Mouse (Mus musculus): ENCODE measurements around the gene Vps53.
"Not testable (repeated sequence)": the region's sequence is repeated elsewhere in the genome, so short reads cannot be mapped to it uniquely, and the experiment has no call there.

Gene Vps53

DNA sequence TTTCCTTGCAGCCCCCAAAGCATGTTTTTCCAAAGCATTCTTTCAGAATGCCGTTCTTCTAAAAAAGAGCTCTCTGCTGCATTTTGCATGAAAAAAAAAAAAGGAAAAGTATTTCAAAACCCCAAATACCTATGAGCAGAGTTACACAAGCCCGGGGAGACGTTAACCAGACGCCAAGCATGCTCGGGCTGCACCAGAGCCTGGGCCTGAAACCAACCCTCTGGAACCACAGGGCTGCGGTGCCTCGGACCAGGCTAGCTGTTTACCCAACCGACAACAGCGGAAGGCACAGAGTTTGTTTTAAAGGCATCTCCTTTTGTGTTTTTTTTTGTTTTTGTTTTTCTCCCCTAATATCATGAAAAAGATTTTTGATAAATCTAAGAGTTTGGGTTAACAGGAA is 158.5 kb downstream of the Vps53 start:
- no peak for DNase-seq (ENCODE audit: extremely low spot score, low spot score)

DNA sequence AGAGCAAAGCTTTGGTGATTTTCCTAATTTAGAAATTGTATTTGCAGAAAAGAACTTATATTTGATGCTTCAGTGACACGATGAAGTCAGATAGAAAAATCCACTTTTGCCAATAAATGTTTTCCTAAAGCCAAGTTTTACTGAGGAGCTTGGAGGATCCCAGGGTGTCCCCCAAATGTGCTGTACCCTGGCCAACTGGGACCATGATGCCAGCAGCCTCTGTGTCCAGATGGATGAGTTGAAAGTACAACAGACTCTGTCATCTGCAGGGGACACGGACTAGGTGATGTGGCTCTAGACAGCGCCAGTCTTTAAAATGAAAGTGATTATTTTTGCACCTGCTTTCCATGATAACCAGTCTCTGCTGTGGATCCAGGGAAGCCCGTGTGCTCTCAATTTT is 159.6 kb downstream of the Vps53 start:
- no peak for DNase-seq (ENCODE audit: extremely low spot score, low spot score)

DNA sequence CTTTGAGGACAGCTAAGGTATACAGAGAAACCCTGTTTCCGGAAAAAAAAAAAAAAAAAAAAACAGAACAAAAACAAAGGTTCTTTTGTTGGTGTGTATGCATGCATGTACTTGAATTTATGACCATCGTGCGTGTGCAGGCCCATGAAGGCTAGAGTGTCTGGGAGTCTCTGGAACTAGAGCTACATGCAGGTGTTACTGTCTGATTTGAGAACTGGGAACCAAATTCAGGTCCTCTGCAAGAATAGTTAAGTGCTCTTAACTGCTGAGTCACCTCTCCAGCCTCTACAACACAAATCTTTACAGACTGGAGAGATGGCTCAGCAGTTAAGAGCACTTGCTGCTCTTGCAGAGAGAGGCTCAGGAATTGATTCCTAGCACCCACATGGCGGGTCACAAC is 163.6 kb downstream of the Vps53 start:
- no peak for DNase-seq (ENCODE audit: extremely low spot score, low spot score)

DNA sequence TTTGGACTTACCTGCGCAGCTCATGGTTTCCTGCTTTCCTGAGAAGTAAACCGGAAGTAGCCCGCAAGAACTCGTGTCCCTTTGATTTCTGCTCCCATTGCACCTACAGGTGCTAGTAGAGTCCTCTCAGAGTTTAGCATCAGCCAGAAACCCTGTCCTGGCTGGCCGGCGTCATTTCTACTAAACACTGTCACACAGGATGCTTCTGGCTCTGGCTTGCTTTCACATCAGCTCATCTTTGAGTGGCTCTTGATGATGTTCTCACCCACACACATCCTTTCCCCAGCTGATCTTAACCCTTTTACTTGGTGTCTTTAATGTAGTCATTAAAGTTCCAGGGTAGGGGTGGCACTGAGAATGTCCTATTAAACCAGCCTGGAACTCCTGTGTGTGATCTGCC is 164.2 kb downstream of the Vps53 start:
- no peak for DNase-seq (ENCODE audit: extremely low spot score, low spot score)

DNA sequence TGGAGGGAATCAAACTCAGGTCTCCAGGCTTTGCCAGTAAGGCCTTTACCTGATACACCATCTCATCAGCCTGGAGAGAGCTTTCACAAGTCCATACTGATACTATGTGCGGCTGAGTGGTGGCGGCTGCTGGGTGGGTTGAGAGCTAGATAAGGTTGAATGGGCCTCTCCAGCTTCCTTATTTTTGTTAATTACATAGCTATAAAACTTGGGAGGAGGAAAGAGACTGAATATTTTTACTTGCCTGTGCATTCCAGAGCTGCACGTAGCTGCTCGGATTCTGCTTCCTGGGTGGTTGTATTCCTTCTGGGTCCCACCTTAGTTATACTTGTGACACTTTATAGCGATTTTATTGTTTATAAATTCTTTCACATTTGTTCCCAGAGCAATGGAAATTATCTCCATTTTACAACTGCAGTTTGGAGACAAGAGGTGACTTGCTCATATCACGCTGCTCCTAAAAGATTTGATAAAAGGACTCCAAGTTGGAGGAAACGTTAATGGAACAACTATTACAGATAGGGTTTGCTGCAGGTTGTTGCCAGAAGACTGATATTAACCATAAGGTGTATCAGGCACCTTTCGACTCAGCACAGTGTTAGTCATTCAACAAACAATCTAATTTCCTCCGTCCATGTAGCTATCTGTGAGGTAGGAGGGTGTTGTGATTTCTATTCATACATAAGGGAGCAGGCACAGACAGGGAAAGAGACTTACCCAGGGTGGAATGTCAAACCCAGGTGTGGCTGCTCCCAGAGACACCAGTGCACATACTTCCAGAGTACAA is 168.4 kb downstream of the Vps53 start:
- no peak for DNase-seq (ENCODE audit: extremely low spot score, low spot score)

DNA sequence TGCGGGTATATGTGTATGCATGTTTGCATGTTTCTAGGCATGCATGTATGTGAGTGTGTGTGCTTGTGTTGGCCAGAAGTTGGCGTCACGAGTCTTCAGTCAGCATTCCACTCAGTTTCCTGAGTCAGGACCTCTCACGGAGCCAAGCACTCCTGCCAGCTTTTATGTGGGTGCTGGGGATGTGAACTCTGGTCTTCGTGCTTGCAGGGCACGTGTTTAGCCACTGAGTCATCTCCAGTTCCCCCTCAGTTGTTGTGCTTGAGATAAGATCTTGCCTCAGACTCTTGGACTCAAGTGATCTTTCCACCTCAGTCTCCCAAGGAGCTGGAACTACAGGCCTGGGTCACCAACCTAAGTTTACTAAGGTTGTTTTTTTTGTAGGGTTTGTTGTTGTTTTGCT is 170.3 kb downstream of the Vps53 start:
- DNase-seq (ENCODE audit: extremely low spot score, low spot score): no peak

DNA sequence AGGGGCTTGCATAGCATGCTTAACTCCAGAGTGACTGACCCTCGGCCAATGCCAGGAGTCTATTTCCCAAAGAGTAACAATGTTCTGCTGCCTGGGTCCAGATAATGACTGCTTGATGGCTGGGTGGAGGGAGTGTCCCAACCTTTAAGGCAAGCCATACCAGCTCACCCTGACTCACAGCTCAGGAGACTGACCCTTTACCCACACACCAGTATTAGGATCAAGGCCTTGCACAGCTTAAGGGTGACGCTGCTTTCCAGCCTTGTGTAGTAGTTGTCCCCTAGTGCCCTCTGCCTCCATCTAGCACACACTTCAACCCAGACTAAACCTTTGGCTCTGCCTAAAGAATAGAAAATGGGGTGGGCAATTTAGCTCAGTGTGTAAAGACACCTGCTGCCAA is 171.3 kb downstream of the Vps53 start:
- DNase-seq (ENCODE audit: extremely low spot score, low spot score): no peak

DNA sequence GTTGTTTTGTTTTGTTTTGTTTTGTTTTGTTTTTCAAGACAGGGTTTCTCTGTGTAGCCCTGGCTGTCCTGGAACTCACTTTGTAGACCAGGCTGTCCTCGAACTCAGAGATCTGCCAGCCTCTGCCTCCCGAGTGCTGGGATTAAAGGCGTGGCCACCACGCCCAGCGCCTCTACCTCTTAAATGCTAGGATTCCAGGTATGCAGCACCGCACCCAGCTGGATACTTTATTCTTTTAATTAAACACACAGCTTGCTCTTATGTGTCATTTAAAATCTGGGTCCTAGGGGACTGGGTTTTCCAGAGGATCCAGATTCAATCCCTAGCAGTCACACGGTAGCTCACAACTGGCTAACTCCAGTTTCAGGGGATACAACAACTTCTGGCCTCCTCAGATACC is 175.2 kb downstream of the Vps53 start:
- not testable (repeated sequence) for DNase-seq (ENCODE audit: extremely low spot score, low spot score)

DNA sequence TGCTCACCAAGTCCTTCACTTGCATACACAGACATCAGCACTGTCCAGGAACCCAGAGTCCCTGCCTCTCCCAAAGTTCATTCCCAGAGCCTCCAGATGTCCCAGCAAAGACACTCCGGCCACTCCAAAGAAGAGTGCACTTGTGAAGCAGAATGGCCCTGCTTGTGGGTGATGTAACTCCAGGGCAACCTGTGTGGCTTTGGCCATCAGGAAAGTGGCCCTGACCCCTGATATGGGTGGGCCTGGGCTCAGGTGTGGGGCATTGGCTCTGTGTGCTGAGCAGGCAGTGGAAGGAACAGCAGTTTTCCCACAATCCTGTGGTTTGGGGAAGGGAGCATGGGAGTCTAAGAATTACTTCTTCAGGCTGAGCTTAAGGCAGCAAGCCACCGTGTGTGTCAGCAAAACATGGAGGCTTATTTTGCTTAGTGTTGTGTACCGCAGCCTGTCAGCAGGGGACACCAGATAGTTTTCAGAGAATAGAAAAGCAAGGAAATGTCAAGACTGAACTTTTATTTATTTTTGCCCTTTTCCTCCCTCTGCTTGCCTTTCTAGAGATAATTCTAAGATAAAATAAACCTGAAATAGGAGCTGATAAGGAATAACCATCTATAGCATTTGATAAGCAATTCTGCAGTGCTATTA is 178.1 kb downstream of the Vps53 start:
- DNase-seq (ENCODE audit: extremely low spot score, low spot score): no peak

DNA sequence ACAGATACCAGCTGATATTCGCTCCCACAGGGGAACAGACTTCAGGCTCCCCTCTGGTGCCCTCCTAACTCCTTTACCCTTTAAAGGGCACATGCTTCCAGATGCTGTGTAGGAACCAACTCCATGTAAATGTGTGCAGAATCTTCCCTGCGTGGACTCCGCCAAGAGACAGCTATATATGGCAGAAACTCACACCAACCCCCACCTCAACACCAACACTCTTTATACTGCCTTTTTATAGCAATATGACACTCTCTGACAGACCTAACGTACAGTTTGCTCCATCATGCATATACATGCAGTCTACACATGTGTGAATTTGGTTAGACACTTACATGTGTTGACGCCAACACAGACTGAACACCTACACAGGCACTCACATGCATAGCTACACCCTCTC is 178.7 kb downstream of the Vps53 start:
- DNase-seq (ENCODE audit: extremely low spot score, low spot score): no peak

DNA sequence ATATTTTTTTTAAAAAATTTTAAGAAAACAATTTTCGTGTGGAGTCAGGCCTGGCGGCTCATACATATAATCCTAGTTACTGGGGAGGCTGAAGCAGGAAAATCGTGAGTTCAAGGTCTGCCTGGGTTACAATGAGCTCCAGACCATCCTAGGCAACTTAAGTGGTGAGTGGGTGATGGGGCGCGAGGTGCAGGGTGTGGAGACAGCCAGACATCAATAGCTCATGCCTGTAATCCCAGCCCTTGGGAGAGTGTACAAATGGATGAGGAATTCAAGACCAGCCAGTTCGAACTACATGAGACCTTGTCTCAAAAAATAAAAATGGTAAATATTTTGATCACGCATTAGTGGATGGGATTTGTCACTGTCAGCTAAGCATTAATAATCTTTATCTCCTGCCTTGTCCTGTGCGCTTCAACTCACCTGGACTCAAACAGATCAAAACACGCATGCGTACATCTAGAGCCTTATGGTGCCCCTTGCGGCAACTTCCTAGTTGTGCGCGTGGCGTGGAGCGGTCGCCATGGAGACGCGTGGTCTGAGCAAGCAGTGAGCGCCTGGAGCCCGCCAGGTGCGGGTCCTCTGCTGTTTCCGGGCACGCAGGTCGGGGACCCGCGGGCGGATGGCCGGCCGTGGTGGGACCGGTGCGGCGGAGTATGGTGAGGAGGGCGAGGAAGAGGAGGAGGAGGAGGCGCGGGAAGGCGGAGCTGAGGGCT is 179.8 kb downstream of the Vps53 start, which contains the start of gene 1700016K19Rik:
Gene 1700016K19Rik (plus strand): TSS at position 473 of the 716 bp plus-strand sequence.
- peak; percentile 74 for DNase-seq (ENCODE audit: extremely low spot score, low spot score)
